Mouse (Mus musculus) regulatory T cell (primary cell): Measurements from ENCODE around the gene Hist1h4d.
"Not testable (repeated sequence)": the region's sequence is repeated elsewhere in the genome, so short reads cannot be mapped to it uniquely, and the experiment has no call there.

ENCODE experiments used
- in situ Hi-C: fragments of 300-600 bp; cut with MboI, MseI; formaldehyde crosslinking; loops from one replicate; pipeline ENCODE4 v1.15.1; 2025; ENCODE audit warnings: high pct_unique_total_duplicates

Gene Hist1h4d

GRCm38 (mm10) chr13:23571504-23572217 is 9.7 kb upstream of the Hist1h4d start:
- in situ Hi-C loops: loop anchor here (5.0 to 25.0 kb wide), 4 partner anchors 111 to 1849 kb away; partner anchors contain the start of genes Hist1h2ac, Hist1h2ao, Hist1h2bc and Hist1h2bm

- in situ Hi-C loops: loop anchor here (5.0 to 25.0 kb wide), 4 partner anchors 110 to 1850 kb away; partner anchors contain the start of genes Hist1h2ac, Hist1h2ao, Hist1h2bc and Hist1h2bm
Measured at GRCm38 (mm10) chr13:23572218-23573033, 9.0 kb upstream of the Hist1h4d start.

GRCm38 (mm10) chr13:23573034-23573897 is 8.1 kb upstream of the Hist1h4d start:
- in situ Hi-C loops: loop anchor here (5.0 to 25.0 kb wide), 4 partner anchors 109 to 1851 kb away; partner anchors contain the start of genes Hist1h2ac, Hist1h2ao, Hist1h2bc and Hist1h2bm

GRCm38 (mm10) chr13:23573898-23574524 is 7.4 kb upstream of the Hist1h4d start, which contains the start of the genes Hist1h2bf and Hist1h2ad:
Hist1h2bf (minus strand) TSS chr13:23574196.
Hist1h2ad (plus strand) TSS chr13:23574381.
- in situ Hi-C loops: loop anchor here (5.0 to 25.0 kb wide), 4 partner anchors 108 to 1852 kb away; partner anchors contain the start of genes Hist1h2ac, Hist1h2ao, Hist1h2bc and Hist1h2bm

GRCm38 (mm10) chr13:23574546-23575170 is 6.7 kb upstream of the Hist1h4d start:
- in situ Hi-C loops: loop anchor here (5.0 to 25.0 kb wide), 4 partner anchors 108 to 1852 kb away; partner anchors contain the start of genes Hist1h2ac, Hist1h2ao, Hist1h2bc and Hist1h2bm

- in situ Hi-C loops: no loop called here
Measured at GRCm38 (mm10) chr13:23575271-23575851, 6.0 kb upstream of the Hist1h4d start, which contains the start of gene Hist1h3d. Hist1h3d (plus strand) TSS chr13:23575763.

- in situ Hi-C loops: not testable (repeated sequence)
Measured at GRCm38 (mm10) chr13:23575864-23576313, 5.5 kb upstream of the Hist1h4d start.

- in situ Hi-C loops: no loop called here
Measured at GRCm38 (mm10) chr13:23576351-23576881, 5.0 kb upstream of the Hist1h4d start.

GRCm38 (mm10) chr13:23576906-23577639 is 4.3 kb upstream of the Hist1h4d start:
- in situ Hi-C loops: no loop called here

GRCm38 (mm10) chr13:23577835-23578234 is 3.6 kb upstream of the Hist1h4d start:
- in situ Hi-C loops: no loop called here

- in situ Hi-C loops: loop anchor here (5.0 to 10.0 kb wide), 2 partner anchors 48 to 165 kb away; partner anchors contain the start of genes Hist1h2af, Hist1h2bb, Hist1h3c and Hist1h3g
Measured at GRCm38 (mm10) chr13:23582219-23583056, 1.0 kb downstream of the Hist1h4d start.

- in situ Hi-C loops: loop anchor here (5.0 to 10.0 kb wide), 2 partner anchors 49 to 164 kb away; partner anchors contain the start of genes Hist1h2af, Hist1h2bb, Hist1h3c and Hist1h3g
Measured at GRCm38 (mm10) chr13:23583387-23584068, 2.1 kb downstream of the Hist1h4d start.

- in situ Hi-C loops: loop anchor here (5.0 to 10.0 kb wide), 2 partner anchors 50 to 163 kb away; partner anchors contain the start of genes Hist1h2af, Hist1h2bb, Hist1h3c and Hist1h3g
Measured at GRCm38 (mm10) chr13:23584331-23584730, 2.9 kb downstream of the Hist1h4d start.

- in situ Hi-C loops: loop anchor here (10.0 kb wide), 1 partner anchor 50 kb away; the partner anchor contains the start of genes Hist1h2af, Hist1h3g and Hist1h4h
Measured at GRCm38 (mm10) chr13:23585029-23585441, 3.6 kb downstream of the Hist1h4d start.

- in situ Hi-C loops: loop anchor here (10.0 kb wide), 1 partner anchor 51 kb away; the partner anchor contains the start of genes Hist1h2af, Hist1h3g and Hist1h4h
Measured at GRCm38 (mm10) chr13:23585442-23586098, 4.2 kb downstream of the Hist1h4d start.
